Mouse (Mus musculus) kidney, embryonic 16.5 days (tissue): ENCODE measurements around the gene Arhgef19. TPM values are rescaled to one million over a fixed set of nuclear protein-coding genes. Genes with fewer than 3 reads are reported as not detected.

Experiments used
- ATAC-seq: fragments of 200-750 bp; cut with Nextera tagmentation; 2 replicates; pipeline ENCODE4 v1.8.0; 2017; ENCODE audit warnings: moderate TSS enrichment; ENCODE audit not compliant: low FRiP score, low TSS enrichment
- H3K27ac ChIP-seq: fragments of 300-500 bp; sonication (generic); 2 replicates; pipeline ENCODE4 v1.5.1; 2014; ENCODE audit warnings: low read length
- H3K27me3 ChIP-seq: fragments of 300-500 bp; sonication (generic); 2 replicates; pipeline ENCODE4 v1.6.1; 2014; ENCODE audit warnings: low read length, control low read depth, mixed read lengths; ENCODE audit not compliant: insufficient read depth
- H3K36me3 ChIP-seq: fragments of 300-500 bp; sonication (generic); 2 replicates; pipeline ENCODE4 v1.6.1; 2014; ENCODE audit warnings: low read length, control low read depth, mixed read lengths; ENCODE audit not compliant: insufficient read depth
- H3K4me1 ChIP-seq: fragments of 300-500 bp; sonication (generic); 2 replicates; pipeline ENCODE4 v1.6.1; 2014; ENCODE audit warnings: low read length, control low read depth, mixed read lengths; ENCODE audit not compliant: insufficient read depth
- H3K4me2 ChIP-seq: fragments of 300-500 bp; sonication (generic); replicated peaks from 2 replicates; pipeline ENCODE4 v1.6.1; 2014; ENCODE audit warnings: low read depth, low read length
- H3K4me3 ChIP-seq: fragments of 300-500 bp; sonication (generic); 2 replicates; pipeline ENCODE4 v1.5.1; 2014; ENCODE audit warnings: mild to moderate bottlenecking, low read length
- H3K9ac ChIP-seq: fragments of 300-500 bp; sonication (generic); replicated peaks from 2 replicates; pipeline ENCODE4 v1.6.1; 2014; ENCODE audit warnings: low read length
- H3K9me3 ChIP-seq: fragments of 300-500 bp; sonication (generic); 2 replicates; pipeline ENCODE4 v1.6.1; 2016; ENCODE audit warnings: low read length, control low read depth
- WGBS: fragments of 180-500 bp; shearing (Covaris S2); extraction: QIAGEN DNeasy Blood & Tissue Kit; methylation state at CpG from one replicate; pipeline ENCODE4 v1.1.7; 2014; 5-methylcytosine and 5-hydroxymethylcytosine counted together
- polyA plus RNA-seq: library from polyadenylated mRNA; unstranded; fragments of >200 nt; fragmentation: Nextera tagmentation; extraction: Ambion mirVana; gene quantifications from 2 replicates; pipeline ENCODE4 v1.2.1, GENCODE M21; 2015

Gene Arhgef19
- 9.6 and 11.2 TPM in 2 replicates for polyA plus RNA-seq

DNA sequence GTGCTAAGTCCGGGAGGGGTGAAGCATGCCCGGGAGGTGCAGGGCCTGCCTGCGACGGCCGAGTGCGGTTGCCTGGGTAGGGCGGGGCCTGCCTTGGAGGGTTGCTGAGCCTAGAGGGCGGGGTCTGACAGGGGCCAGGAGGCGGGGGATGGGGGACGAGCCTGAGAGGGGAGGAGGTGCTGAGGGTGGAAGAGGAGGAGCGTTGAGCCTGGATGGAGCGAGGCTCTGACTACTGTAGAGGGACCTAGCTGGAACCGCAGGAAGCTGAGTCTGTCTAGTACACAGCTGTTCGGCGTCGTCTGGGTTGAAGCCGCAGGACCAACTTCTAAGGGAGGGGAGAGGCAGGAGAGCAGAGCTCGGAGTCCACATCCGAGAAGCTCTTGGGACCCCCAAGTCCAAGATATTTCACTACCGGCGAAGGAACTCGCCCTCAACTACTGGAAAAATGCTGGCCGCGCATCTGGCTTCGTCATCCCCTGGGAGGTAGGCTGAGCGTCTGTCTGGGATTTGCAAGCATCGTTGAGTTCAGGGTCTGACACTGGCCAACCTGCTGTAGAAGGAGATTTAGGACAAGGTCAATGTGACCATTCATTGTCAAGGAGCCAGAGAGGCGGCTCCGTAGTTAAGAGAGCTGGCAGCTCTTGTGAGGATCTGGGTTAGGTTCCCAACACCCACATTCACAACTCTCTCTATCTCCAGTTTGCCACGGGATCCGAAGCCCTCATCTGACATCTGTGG lies at the start of gene Arhgef19:
Gene Arhgef19 (plus strand): TSS at position 112 of the 738 bp plus-strand sequence.
- peak within 1 kb of the TSS; percentile 77 for H3K4me2 ChIP-seq
- under 1% methylated on average over 31 of the region's 31 CpGs for WGBS
- no peaks in the 10 kb centered on the region for H3K9me3 ChIP-seq
- H3K27me3 ChIP-seq, result peaks cover 33% of the 10 kb centered on the region
- H3K4me3 ChIP-seq, result peak within 1 kb of the TSS; percentile 46
- peak; percentile 96 for ATAC-seq
- peak within 1 kb of the TSS; percentile 56 for H3K9ac ChIP-seq
- H3K4me1 ChIP-seq, result peaks cover 44% of the 10 kb centered on the region
- H3K36me3 ChIP-seq, result no peaks in the 10 kb centered on the region
- peak within 1 kb of the TSS; percentile 61 for H3K27ac ChIP-seq

DNA sequence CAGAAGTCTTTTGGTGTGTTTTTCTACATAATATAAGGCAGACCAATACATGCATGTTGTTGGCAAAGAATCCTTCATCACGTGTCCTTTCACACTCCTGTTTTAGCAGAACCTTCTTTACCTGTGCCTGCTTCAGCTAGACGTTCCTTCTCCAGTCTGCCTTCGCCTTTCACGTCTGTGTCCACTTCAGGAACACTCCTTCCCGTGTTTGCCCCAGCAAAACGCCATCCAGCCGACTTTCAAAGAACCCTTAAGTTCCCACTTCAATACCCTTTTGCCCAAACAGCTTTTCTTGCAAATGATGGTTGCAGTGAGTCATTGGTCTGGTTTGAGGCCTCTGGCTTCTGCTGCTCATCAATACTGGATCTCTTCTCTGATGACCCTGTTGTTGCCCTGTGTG lies 48.0 kb upstream of the Arhgef19 start:
- Histone ChIP-seq H3K9ac (no peak overlapping the region), H3K4me3 (no peak overlapping the region), H3K4me2 (no peak overlapping the region), H3K36me3 (peaks cover 40% of the 10 kb centered on the region), H3K4me1 (peaks cover 8% of the 10 kb centered on the region; the same call in 1 of the 2 replicates), H3K27ac (no peak overlapping the region), H3K9me3 (no peaks in the 10 kb centered on the region), H3K27me3 (no peaks in the 10 kb centered on the region)
- ATAC-seq, result no peak
- WGBS, result 90% methylated on average over 7 of the region's 7 CpGs

DNA sequence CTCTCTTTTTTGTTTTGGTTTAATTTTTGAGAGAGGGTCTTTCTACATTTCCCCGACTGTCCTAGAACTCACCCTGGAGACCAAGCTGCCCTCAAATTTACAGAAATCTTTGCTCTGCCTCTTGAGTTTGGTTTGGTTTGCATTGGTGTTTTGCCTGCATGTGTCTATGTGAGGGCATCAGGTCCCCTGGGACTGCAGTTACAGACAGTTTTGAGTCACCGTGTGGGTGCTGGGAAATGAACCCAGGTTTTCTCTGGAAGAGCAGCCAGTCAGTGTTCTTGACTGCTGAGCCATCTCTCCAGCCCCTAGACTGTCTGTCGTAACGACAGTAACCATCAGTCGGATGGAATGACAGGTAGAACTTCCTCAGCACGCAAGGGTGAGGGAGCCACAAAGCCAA lies 44.7 kb upstream of the Arhgef19 start:
- ATAC-seq, result no peak
- Histone ChIP-seq H3K4me1 (no peaks in the 10 kb centered on the region), H3K9ac (no peak overlapping the region), H3K4me3 (no peak overlapping the region), H3K27ac (no peak overlapping the region), H3K36me3 (peaks cover 63% of the 10 kb centered on the region), H3K4me2 (no peak overlapping the region), H3K9me3 (no peaks in the 10 kb centered on the region), H3K27me3 (no peaks in the 10 kb centered on the region)
- WGBS, result 92% methylated on average over 6 of the region's 6 CpGs

DNA sequence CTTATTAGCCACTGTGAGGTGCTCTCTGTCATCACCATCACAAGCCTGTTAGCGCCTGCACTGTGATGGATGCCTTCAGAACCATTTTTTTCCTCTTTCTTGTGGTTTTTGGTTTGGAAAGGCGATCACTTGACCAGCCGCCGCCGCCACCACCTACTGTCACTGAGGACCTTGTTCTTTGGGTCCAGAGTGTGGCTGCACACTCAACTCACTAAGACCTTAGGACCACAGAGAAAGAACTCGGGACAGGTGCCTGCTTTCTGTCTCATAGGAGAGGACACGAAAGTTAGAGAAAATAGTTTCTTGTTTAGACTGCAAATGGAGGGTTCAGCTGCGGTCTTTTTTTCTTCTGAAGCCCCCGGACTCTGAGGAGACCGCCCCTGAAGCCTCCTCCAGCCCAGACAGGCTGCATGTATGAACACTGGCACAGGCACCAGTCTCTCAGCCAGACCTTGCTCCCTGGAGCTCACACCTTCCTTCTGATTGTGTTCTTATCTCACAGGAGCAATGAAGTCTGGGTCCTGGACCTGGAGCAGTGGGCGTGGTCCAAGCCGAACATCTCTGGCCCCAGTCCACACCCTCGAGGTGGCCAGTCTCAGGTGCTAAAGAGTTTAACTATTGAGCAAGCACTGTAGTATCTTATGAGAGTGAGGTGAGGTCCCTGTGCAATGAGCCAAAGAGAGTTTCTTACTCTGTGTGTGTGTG lies 42.2 kb upstream of the Arhgef19 start:
- Histone ChIP-seq H3K9me3 (no peaks in the 10 kb centered on the region), H3K4me1 (no peaks in the 10 kb centered on the region), H3K36me3 (peaks cover 65% of the 10 kb centered on the region), H3K4me2 (no peak overlapping the region), H3K9ac (no peak overlapping the region), H3K4me3 (no peak overlapping the region), H3K27ac (no peak overlapping the region), H3K27me3 (no peaks in the 10 kb centered on the region)
- 96% methylated on average over 13 of the region's 13 CpGs for WGBS
- ATAC-seq, result no peak

DNA sequence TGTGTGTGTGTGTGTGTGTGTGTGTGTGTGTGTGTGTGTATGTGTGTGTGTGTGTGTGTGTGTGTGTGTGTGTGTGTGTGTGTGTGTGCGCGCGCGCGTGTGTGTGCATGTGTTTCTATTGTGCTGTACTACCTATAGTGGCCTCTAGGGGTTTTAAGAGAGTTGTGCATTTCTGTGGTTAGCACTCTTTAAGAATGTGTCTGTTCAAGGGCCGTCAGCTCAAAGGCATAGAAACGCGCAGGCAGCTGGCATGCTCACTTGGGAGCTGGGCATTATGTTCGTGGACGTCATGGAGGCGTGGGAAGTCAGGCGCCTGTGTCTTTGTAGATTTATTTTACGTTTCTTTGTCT lies 41.6 kb upstream of the Arhgef19 start:
- Histone ChIP-seq H3K4me3 (no peak overlapping the region), H3K9me3 (no peaks in the 10 kb centered on the region), H3K27ac (no peak overlapping the region), H3K4me2 (no peak overlapping the region), H3K9ac (no peak overlapping the region), H3K36me3 (peaks cover 65% of the 10 kb centered on the region), H3K27me3 (no peaks in the 10 kb centered on the region), H3K4me1 (no peaks in the 10 kb centered on the region)
- ATAC-seq, result no peak
- WGBS, result 88% methylated on average over 13 of the region's 13 CpGs

DNA sequence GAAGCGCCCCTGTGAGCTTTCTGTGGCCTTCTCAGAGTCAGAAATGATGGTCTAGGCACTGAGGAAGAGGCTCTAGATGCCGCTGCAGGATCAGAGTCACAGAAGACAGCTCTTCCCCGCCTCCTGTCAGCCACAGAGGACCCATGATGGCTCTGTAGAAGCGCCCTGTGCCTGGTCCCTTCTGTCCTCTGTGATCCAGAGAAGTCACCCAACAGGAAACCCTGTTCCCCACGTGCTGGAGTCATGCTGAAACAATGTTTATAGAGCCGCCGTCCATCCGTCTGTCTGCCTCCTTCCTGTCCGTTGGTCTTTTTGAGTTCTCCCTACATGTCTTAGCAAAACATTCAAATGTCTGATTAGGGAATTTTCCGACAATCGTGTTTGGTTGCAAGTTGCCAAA lies 38.4 kb upstream of the Arhgef19 start:
- no peak overlapping the region for H3K4me2 ChIP-seq
- ATAC-seq, result no peak
- H3K27me3 ChIP-seq, result no peaks in the 10 kb centered on the region
- H3K36me3 ChIP-seq, result peaks cover 45% of the 10 kb centered on the region
- H3K9me3 ChIP-seq, result no peaks in the 10 kb centered on the region
- H3K27ac ChIP-seq, result no peak overlapping the region; the same call in 1 of the 2 replicates
- 76% methylated on average over 11 of the region's 11 CpGs for WGBS
- H3K9ac ChIP-seq, result no peak overlapping the region
- H3K4me3 ChIP-seq, result no peak overlapping the region
- H3K4me1 ChIP-seq, result no peaks in the 10 kb centered on the region

DNA sequence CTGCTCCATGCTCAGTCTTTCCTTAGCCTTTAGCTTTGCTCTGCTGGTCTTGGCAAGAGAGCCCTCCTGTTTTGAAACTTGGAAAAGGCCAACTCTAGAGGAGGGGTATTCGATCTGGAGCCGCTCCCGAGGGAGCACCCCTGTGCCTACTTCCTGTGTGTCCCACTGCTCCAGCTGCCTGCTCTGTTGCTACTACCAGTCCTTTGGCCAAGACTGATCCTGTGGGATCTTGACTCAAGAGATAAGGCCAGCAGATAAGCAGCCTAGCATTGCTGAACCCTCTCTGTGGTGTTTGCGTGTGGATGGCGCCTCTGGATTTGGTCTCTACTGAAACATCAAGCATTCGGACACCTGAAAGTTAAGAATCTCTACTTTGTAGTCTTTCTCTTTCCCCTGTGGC lies 37.1 kb upstream of the Arhgef19 start:
- no peak for ATAC-seq
- Histone ChIP-seq H3K9me3 (no peaks in the 10 kb centered on the region), H3K27ac (no peak overlapping the region), H3K4me1 (no peaks in the 10 kb centered on the region), H3K27me3 (no peaks in the 10 kb centered on the region), H3K36me3 (peaks cover 37% of the 10 kb centered on the region), H3K4me3 (no peak overlapping the region), H3K4me2 (no peak overlapping the region), H3K9ac (no peak overlapping the region)
- 92% methylated on average over 6 of the region's 6 CpGs for WGBS

DNA sequence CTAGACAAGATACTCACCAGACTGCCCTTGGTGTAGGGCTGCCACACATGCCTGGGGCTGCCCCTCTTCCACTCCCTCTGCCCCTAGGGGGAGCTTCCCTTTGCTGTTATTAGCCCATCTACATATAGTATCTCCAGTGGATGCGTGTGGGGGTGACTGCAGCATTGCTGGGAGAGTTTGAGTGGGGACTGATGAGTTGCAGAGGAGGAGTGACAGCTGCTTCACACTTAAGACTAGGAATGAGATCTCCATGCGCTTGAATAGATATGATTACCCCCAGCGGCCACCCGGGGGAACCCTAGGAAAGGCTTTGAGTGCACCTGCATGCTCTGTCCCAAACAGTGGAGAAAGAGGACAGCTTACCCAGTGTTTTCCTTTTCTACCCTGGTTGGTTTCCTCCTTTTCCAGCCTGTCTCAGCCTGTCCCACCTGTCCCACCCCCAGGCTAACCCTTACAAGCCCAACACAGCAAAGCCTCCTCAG lies 34.7 kb upstream of the Arhgef19 start:
- Histone ChIP-seq H3K27ac (no peak overlapping the region), H3K4me2 (no peak overlapping the region), H3K4me3 (no peak overlapping the region), H3K9ac (no peak overlapping the region), H3K27me3 (no peaks in the 10 kb centered on the region), H3K9me3 (no peaks in the 10 kb centered on the region), H3K36me3 (peaks cover 21% of the 10 kb centered on the region), H3K4me1 (no peaks in the 10 kb centered on the region)
- 68% methylated on average over 4 of the region's 4 CpGs for WGBS
- peak; percentile 61; the same call in 1 of the 2 replicates for ATAC-seq

DNA sequence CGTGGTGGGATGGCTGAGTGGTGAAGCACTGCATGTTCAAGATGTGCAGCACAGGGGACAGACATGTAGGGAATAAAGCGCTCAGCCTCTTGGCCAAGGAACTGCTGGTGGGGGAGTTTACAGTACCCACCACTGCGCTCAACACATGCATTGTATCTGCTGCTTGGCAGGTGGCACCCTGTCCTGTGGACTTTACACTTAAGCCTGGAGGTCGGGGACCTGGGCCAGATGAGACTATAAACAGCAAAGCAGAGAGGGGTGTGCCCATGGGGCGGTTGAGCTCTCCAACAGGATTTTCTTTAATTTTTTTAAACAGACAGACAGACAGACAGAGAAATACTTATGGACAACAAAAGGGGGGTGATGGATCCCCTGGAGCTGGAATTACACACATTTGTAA lies 32.2 kb upstream of the Arhgef19 start:
- ATAC-seq, result no peak
- H3K27ac ChIP-seq, result no peak overlapping the region
- H3K9me3 ChIP-seq, result no peaks in the 10 kb centered on the region
- no peak overlapping the region for H3K4me2 ChIP-seq
- 93% methylated on average over 5 of the region's 5 CpGs for WGBS
- H3K4me3 ChIP-seq, result no peak overlapping the region
- H3K9ac ChIP-seq, result no peak overlapping the region
- 0 out of 2 replicates have a peak, but pooled peaks cover 3% of the 10 kb centered on the region for H3K4me1 ChIP-seq
- peaks cover 9% of the 10 kb centered on the region; the same call in 1 of the 2 replicates for H3K36me3 ChIP-seq
- H3K27me3 ChIP-seq, result no peaks in the 10 kb centered on the region
